Mouse (Mus musculus) ES-E14 (cell line): ENCODE measurements at regions not wholly inside any gene's neighbourhood (a gene's known extent, or its start where the extent isn't known, plus 50 kb on each side); places are given as distances from the start of the nearest gene placed in this dataset.

Source experiments
- DNase-seq: peaks from one replicate; pipeline ENCODE4 v3.0.0-alpha.2; 2013; ENCODE audit warnings: low read depth, low spot score
- H3K27ac ChIP-seq: 2 replicates; pipeline ENCODE4 v1.5.1; 2012; ENCODE audit warnings: low read depth, mild to moderate bottlenecking, low read length, moderate library complexity, mixed read lengths; ENCODE audit not compliant: poor library complexity, insufficient read depth, severe bottlenecking
- H3K36me3 ChIP-seq: 2 replicates; pipeline ENCODE4 v1.6.1; 2012; ENCODE audit warnings: mild to moderate bottlenecking, low read length, moderate library complexity, mixed read lengths; ENCODE audit not compliant: control insufficient read depth, poor library complexity, insufficient read depth, severe bottlenecking
- H3K4me1 ChIP-seq, 2 experiments: fragments of 150-350 bp in 1 of 2; sonication (generic) in 1 of 2; 2 replicates each; pipeline ENCODE4 v1.6.1; 2012; ENCODE audit warnings: low read length in 2 of 2, mild to moderate bottlenecking in 1 of 2, mixed read lengths in 1 of 2; ENCODE audit not compliant: control insufficient read depth in 2 of 2, insufficient read depth in 2 of 2, poor library complexity in 1 of 2
- H3K4me3 ChIP-seq, 2 experiments: fragments of 150-350 bp in 1 of 2; sonication (generic) in 1 of 2; 2 replicates each; pipeline ENCODE4 v1.5.1; 2012; ENCODE audit warnings: low read length in 2 of 2, low read depth in 1 of 2, mild to moderate bottlenecking in 1 of 2, mixed read lengths in 1 of 2; ENCODE audit not compliant: insufficient read depth in 1 of 2, poor library complexity in 1 of 2, severe bottlenecking in 1 of 2
- H3K9ac ChIP-seq: 2 replicates; pipeline ENCODE4 v1.6.1; 2012; ENCODE audit warnings: low read depth, mild to moderate bottlenecking, low read length, mixed read lengths; ENCODE audit not compliant: poor library complexity, insufficient read depth, severe bottlenecking
- H3K9me3 ChIP-seq: fragments of 150-350 bp; sonication (generic); 2 replicates; pipeline ENCODE4 v1.6.1; 2012; ENCODE audit warnings: low read depth, mild to moderate bottlenecking, low read length; ENCODE audit not compliant: control insufficient read depth, insufficient read depth
- CHD2 ChIP-seq: IDR thresholded peaks from 2 replicates; pipeline ENCODE4 v1.6.1; 2014; ENCODE audit warnings: mild to moderate bottlenecking, low read depth, low read length, inconsistent platforms
- HCFC1 ChIP-seq: IDR thresholded peaks from 2 replicates; pipeline ENCODE4 v1.6.1; 2012; ENCODE audit warnings: low read length, inconsistent platforms, borderline replicate concordance; ENCODE audit not compliant: insufficient read depth
- MAFK ChIP-seq: IDR thresholded peaks from 2 replicates; pipeline ENCODE4 v1.6.1; 2014; ENCODE audit warnings: mild to moderate bottlenecking, low read depth, low read length, inconsistent platforms; ENCODE audit not compliant: insufficient read depth
- ZC3H11A ChIP-seq: IDR thresholded peaks from 2 replicates; pipeline ENCODE4 v1.6.1; 2012; ENCODE audit warnings: low read depth, mild to moderate bottlenecking, inconsistent platforms, low read length, borderline replicate concordance
- ZNF384 ChIP-seq: IDR thresholded peaks from 2 replicates; pipeline ENCODE4 v1.6.1; 2012; ENCODE audit warnings: low read depth, low read length, inconsistent platforms
- in situ Hi-C, 2 experiments: fragments of 600-800 bp; cut with MboI; formaldehyde crosslinking; loops; one replicate each; pipeline ENCODE4 v1.15.1; 2025; ENCODE audit warnings: low sequenced_read_pairs in 2 of 2, inconsistent platforms in 1 of 2; ENCODE audit not compliant: unreplicated experiment in 2 of 2

DNA sequence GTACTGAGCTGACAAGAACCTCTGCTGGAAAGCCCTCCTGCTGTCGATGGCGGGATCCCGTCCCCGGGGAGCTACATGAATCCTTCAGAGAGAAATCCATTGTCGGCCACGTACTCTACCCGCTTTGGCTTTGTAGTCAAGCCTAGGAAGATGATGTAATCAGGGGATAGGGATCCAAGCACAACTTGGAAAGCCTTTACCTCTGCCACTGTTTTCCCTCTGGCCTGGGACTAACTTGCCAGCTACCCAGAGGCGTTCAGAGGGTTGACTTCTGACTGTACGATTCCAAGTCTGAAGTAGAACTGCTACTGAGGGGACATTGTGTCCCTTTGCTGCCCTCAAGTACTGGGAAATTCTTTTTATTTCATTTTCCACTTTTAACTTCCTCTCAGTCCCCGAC, 110.2 kb upstream of the Nampt start:
- peaks cover 0 to 2% of the 10 kb centered on the region in 2 experiments; a peak in 1 of 4 replicates for H3K4me1 ChIP-seq
- no peak overlapping the region for H3K9ac ChIP-seq
- TF ChIP-seq HCFC1, result no peak
- no peak for TF ChIP-seq CHD2
- no peak for TF ChIP-seq ZNF384
- no peak for TF ChIP-seq ZC3H11A
- no peak for TF ChIP-seq MAFK
- H3K36me3 ChIP-seq, result no peaks in the 10 kb centered on the region
- no peak overlapping the region for H3K4me3 ChIP-seq
- no peaks in the 10 kb centered on the region for H3K9me3 ChIP-seq
- H3K27ac ChIP-seq, result no peak overlapping the region
- no peak for DNase-seq
- in situ Hi-C loops, result no loop called here

DNA sequence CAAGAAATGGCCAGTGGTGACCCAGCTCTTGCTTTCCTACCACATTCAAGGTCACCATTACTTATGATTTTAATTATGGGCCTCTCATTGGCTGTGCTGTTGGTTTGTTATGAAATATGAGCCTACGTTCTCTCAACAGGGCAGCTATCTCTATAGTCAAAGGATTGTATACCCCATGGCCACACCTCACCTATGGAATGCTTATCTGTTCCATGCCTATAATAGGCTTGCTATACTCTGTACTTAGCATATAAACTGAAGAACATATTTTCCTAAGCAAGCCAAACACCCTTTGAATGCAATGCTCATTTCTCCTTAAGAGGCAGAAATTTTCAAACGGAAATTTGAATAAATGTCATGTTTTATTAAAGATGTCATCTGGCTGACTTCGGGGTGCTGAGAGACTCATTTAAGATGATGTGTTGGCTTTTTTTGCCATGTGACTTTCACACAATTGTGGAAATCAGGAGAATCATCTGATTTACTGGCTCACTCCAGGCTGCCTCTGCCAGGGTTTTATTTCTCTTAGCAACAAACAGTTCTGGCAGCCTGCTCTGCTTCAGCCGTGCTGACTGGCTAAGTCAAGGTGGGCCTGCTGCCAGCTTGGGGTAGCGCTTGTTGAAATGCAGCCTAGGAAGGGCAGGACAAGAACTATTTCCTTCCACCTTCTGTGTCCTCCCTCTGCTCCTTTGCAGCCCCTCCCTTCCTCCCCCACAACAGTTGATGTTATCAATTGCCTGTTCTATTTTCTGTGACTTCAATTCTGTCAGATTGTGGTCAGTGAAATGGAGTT, 102.0 kb upstream of the Nampt start:
- Histone ChIP-seq H3K9me3 (no peaks in the 10 kb centered on the region), H3K9ac (no peak overlapping the region), H3K4me3 (no peak overlapping the region), H3K36me3 (no peaks in the 10 kb centered on the region), H3K4me1 (no peaks in the 10 kb centered on the region), H3K27ac (no peak overlapping the region)
- no peak for DNase-seq
- no peak for TF ChIP-seq ZC3H11A
- TF ChIP-seq CHD2, result no peak
- TF ChIP-seq MAFK, result no peak
- no peak for TF ChIP-seq ZNF384
- no peak for TF ChIP-seq HCFC1
- in situ Hi-C loops, result no loop called here

DNA sequence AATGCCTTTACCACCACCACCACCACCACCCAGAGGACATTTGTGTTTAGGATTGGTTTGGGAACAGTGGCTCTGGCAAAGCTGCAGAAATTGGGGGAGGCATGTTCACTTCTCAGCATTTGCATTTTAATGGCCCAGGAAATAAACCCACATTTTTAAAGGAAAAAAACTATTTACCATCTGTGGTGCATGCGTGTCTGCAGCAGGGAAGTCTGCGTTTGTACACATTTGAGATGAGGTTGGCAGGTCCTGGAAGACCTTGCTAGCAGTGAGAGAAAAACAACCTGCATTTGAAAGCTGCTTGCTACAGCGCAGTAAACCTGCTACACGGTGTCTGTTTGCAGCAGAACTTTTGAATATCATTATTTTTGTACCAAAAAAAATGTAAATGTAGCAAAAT, 100.1 kb upstream of the Nampt start:
- in situ Hi-C loops, result no loop called here
- H3K9ac ChIP-seq, result no peak overlapping the region
- TF ChIP-seq MAFK (no peak), HCFC1 (no peak), ZNF384 (no peak), CHD2 (no peak), ZC3H11A (no peak)

DNA sequence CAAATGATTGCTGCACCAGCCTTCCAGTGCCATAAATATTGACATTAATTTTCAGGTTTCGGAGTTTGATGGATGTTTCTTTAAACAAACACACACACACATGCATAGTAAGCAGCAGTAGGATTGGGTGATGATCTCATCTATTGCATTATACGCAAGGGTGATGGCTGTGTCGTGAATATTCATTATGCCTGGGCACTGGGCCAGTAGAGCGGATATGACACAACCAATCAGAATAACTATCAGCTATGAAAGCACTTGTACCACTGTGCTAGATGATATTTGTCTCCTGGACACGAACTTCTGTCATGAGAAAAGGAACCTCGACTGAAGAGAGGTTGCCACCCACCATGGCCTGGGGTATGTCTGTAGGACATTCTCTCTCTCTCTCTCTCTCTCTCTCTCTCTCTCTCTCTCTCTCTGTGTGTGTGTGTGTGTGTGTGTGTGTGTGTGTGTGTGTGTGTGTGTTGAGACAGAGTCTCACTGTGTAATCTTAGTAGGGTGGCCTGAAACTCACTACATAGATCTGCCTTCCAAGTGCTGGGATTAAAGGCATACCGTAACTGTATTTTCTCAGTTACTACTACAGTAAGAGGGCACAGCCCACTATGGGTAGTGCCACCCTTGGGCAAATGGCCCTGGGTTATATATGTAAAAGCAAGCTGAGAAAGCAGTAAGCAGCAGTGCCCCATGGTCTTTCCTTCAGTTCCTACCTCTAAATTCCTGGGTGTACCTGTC, 94.7 kb upstream of the Nampt start:
- no peak overlapping the region for H3K4me3 ChIP-seq
- in situ Hi-C loops, result no loop called here
- DNase-seq, result no peak
- no peak for TF ChIP-seq MAFK
- TF ChIP-seq ZNF384, result no peak
- no peak for TF ChIP-seq CHD2
- TF ChIP-seq HCFC1, result no peak
- no peak for TF ChIP-seq ZC3H11A
- no peak overlapping the region for H3K9ac ChIP-seq
- no peaks in the 10 kb centered on the region for H3K9me3 ChIP-seq
- H3K27ac ChIP-seq, result no peak overlapping the region
- H3K36me3 ChIP-seq, result no peaks in the 10 kb centered on the region
- no peaks in the 10 kb centered on the region for H3K4me1 ChIP-seq

More for the DNA sequence above, 100.1 kb upstream of the Nampt start:
- Histone ChIP-seq H3K4me3 (no peak overlapping the region), H3K4me1 (no peaks in the 10 kb centered on the region), H3K36me3 (no peaks in the 10 kb centered on the region), H3K9me3 (no peaks in the 10 kb centered on the region), H3K27ac (no peak overlapping the region)
- DNase-seq, result no peak
